Mouse (Mus musculus) stomach, embryonic 15.5 days (tissue): ENCODE data around the gene Gpr137c. TPM values are rescaled to one million over a fixed set of nuclear protein-coding genes. Genes with fewer than 3 reads are reported as not detected.

ENCODE experiments used
- ATAC-seq: fragments of 200-750 bp; cut with Nextera tagmentation; 2 replicates; pipeline ENCODE4 v1.8.0; 2017; ENCODE audit warnings: low read depth, moderate number of reproducible peaks, moderate TSS enrichment; ENCODE audit not compliant: insufficient read depth, low FRiP score
- H3K27ac ChIP-seq: fragments of 300-500 bp; sonication (generic); 2 replicates; pipeline ENCODE4 v1.5.1; 2015; ENCODE audit warnings: mild to moderate bottlenecking, inconsistent platforms
- H3K27me3 ChIP-seq: fragments of 300-500 bp; sonication (generic); replicated peaks from 2 replicates; pipeline ENCODE4 v1.6.1; 2015; ENCODE audit warnings: inconsistent platforms
- H3K36me3 ChIP-seq: fragments of 300-500 bp; sonication (generic); 2 replicates; pipeline ENCODE4 v1.6.1; 2015; ENCODE audit warnings: inconsistent platforms
- H3K4me1 ChIP-seq: fragments of 300-500 bp; sonication (generic); 2 replicates; pipeline ENCODE4 v1.6.1; 2015; ENCODE audit warnings: inconsistent platforms
- H3K4me2 ChIP-seq: fragments of 300-500 bp; sonication (generic); 2 replicates; pipeline ENCODE4 v1.6.1; 2015; ENCODE audit warnings: mild to moderate bottlenecking, inconsistent platforms
- H3K4me3 ChIP-seq: fragments of 300-500 bp; sonication (generic); replicated peaks from 2 replicates; pipeline ENCODE4 v1.5.1; 2015; ENCODE audit warnings: inconsistent platforms
- H3K9ac ChIP-seq: fragments of 300-500 bp; sonication (generic); 2 replicates; pipeline ENCODE4 v1.6.1; 2015; ENCODE audit warnings: inconsistent platforms
- H3K9me3 ChIP-seq: fragments of 300-500 bp; sonication (generic); 2 replicates; pipeline ENCODE4 v1.6.1; 2016; ENCODE audit warnings: inconsistent platforms
- WGBS: fragments of 180-500 bp; shearing (Covaris S2); methylation state at CpG from one replicate; pipeline ENCODE4 v1.1.7; 2015; 5-methylcytosine and 5-hydroxymethylcytosine counted together
- polyA plus RNA-seq: library from polyadenylated mRNA; unstranded; fragments of >200 nt; fragmentation: Nextera tagmentation; extraction: Ambion mirVana; gene quantifications from 2 replicates; pipeline ENCODE4 v1.2.1, GENCODE M21; 2015

Gpr137c gene
- 1.8 and 2.4 TPM in 2 replicates for polyA plus RNA-seq

GRCm38 (mm10) chr14:45219281-45220089, at the start of gene Gpr137c:
Gpr137c (plus strand) TSS chr14:45219717.
- no peaks in the 10 kb centered on the region for H3K9me3 ChIP-seq
- H3K27me3 ChIP-seq, result no peaks in the 10 kb centered on the region
- peak within 1 kb of the TSS; percentile 66 for H3K4me3 ChIP-seq
- ATAC-seq, result peak; percentile 98
- H3K36me3 ChIP-seq, result no peaks in the 10 kb centered on the region
- peak within 1 kb of the TSS; percentile 91 for H3K27ac ChIP-seq
- peak within 1 kb of the TSS; percentile 95 for H3K4me2 ChIP-seq
- H3K4me1 ChIP-seq, result no peaks in the 10 kb centered on the region
- H3K9ac ChIP-seq, result peak within 1 kb of the TSS; percentile 59
- under 1% methylated on average over 73 of the region's 86 CpGs for WGBS

GRCm38 (mm10) chr14:45172260-45172659, 47.3 kb upstream of the Gpr137c start:
- ATAC-seq, result no peak
- Histone ChIP-seq H3K27me3 (no peaks in the 10 kb centered on the region), H3K4me3 (no peak overlapping the region), H3K27ac (no peak overlapping the region), H3K9ac (no peak overlapping the region), H3K36me3 (no peaks in the 10 kb centered on the region), H3K4me1 (no peaks in the 10 kb centered on the region), H3K9me3 (no peaks in the 10 kb centered on the region), H3K4me2 (no peak overlapping the region)
- WGBS, result 93% methylated on average over 5 of the region's 5 CpGs

GRCm38 (mm10) chr14:45175012-45175740, 44.3 kb upstream of the Gpr137c start:
- Histone ChIP-seq H3K4me3 (no peak overlapping the region), H3K9ac (no peak overlapping the region), H3K9me3 (no peaks in the 10 kb centered on the region), H3K4me1 (no peaks in the 10 kb centered on the region), H3K27me3 (no peaks in the 10 kb centered on the region), H3K27ac (no peak overlapping the region), H3K36me3 (no peaks in the 10 kb centered on the region), H3K4me2 (no peak overlapping the region)
- no peak for ATAC-seq
- WGBS, result 67% methylated on average over 14 of the region's 14 CpGs

- Histone ChIP-seq H3K4me1 (no peaks in the 10 kb centered on the region), H3K36me3 (no peaks in the 10 kb centered on the region), H3K4me3 (no peak overlapping the region), H3K27me3 (no peaks in the 10 kb centered on the region), H3K9ac (no peak overlapping the region), H3K9me3 (no peaks in the 10 kb centered on the region), H3K27ac (no peak overlapping the region), H3K4me2 (no peak overlapping the region)
- 34% methylated on average over 2 of the region's 2 CpGs for WGBS
- no peak for ATAC-seq
Observed at GRCm38 (mm10) chr14:45179186-45179585, 40.3 kb upstream of the Gpr137c start.

GRCm38 (mm10) chr14:45179606-45180005, 39.9 kb upstream of the Gpr137c start:
- no peaks in the 10 kb centered on the region for H3K36me3 ChIP-seq
- ATAC-seq, result no peak

GRCm38 (mm10) chr14:45181611-45182010, 37.9 kb upstream of the Gpr137c start:
- Histone ChIP-seq H3K9ac (no peak overlapping the region), H3K27me3 (no peaks in the 10 kb centered on the region), H3K4me2 (no peak overlapping the region), H3K9me3 (no peaks in the 10 kb centered on the region), H3K4me3 (no peak overlapping the region), H3K4me1 (no peaks in the 10 kb centered on the region), H3K36me3 (no peaks in the 10 kb centered on the region), H3K27ac (no peak overlapping the region)
- no peak for ATAC-seq
- WGBS, result 70% methylated on average over 4 of the region's 4 CpGs

More at GRCm38 (mm10) chr14:45179606-45180005, 39.9 kb upstream of the Gpr137c start:
- Histone ChIP-seq H3K9ac (no peak overlapping the region), H3K4me2 (no peak overlapping the region), H3K27ac (no peak overlapping the region), H3K4me1 (no peaks in the 10 kb centered on the region), H3K9me3 (no peaks in the 10 kb centered on the region), H3K27me3 (no peaks in the 10 kb centered on the region), H3K4me3 (no peak overlapping the region)
- WGBS, result 72% methylated on average over 2 of the region's 2 CpGs

- H3K27ac ChIP-seq, result no peak overlapping the region
- 70% methylated on average over 2 of the region's 2 CpGs for WGBS
- H3K9me3 ChIP-seq, result no peaks in the 10 kb centered on the region
- H3K27me3 ChIP-seq, result no peaks in the 10 kb centered on the region
- H3K4me2 ChIP-seq, result no peak overlapping the region
- no peaks in the 10 kb centered on the region for H3K36me3 ChIP-seq
- H3K4me3 ChIP-seq, result no peak overlapping the region
- H3K9ac ChIP-seq, result no peak overlapping the region
- no peaks in the 10 kb centered on the region for H3K4me1 ChIP-seq
- ATAC-seq, result no peak
Observed at GRCm38 (mm10) chr14:45190999-45191398, 28.5 kb upstream of the Gpr137c start.

- Histone ChIP-seq H3K27me3 (no peaks in the 10 kb centered on the region), H3K4me3 (no peak overlapping the region), H3K27ac (no peak overlapping the region), H3K9me3 (no peaks in the 10 kb centered on the region), H3K4me1 (no peaks in the 10 kb centered on the region), H3K9ac (no peak overlapping the region), H3K4me2 (no peak overlapping the region), H3K36me3 (no peaks in the 10 kb centered on the region)
- no peak for ATAC-seq
Observed at GRCm38 (mm10) chr14:45200607-45201006, 18.9 kb upstream of the Gpr137c start.

- Histone ChIP-seq H3K27ac (no peak overlapping the region), H3K9ac (no peak overlapping the region), H3K36me3 (no peaks in the 10 kb centered on the region), H3K4me3 (no peak overlapping the region), H3K4me2 (no peak overlapping the region), H3K4me1 (no peaks in the 10 kb centered on the region), H3K9me3 (no peaks in the 10 kb centered on the region), H3K27me3 (no peaks in the 10 kb centered on the region)
- ATAC-seq, result no peak
- 66% methylated on average over 4 of the region's 4 CpGs for WGBS
Observed at GRCm38 (mm10) chr14:45210683-45211082, 8.8 kb upstream of the Gpr137c start.

- Histone ChIP-seq H3K4me1 (no peaks in the 10 kb centered on the region), H3K27ac (no peak overlapping the region), H3K4me2 (no peak overlapping the region), H3K9me3 (no peaks in the 10 kb centered on the region), H3K27me3 (no peaks in the 10 kb centered on the region), H3K9ac (no peak overlapping the region), H3K36me3 (no peaks in the 10 kb centered on the region), H3K4me3 (no peak overlapping the region)
- 83% methylated on average over 1 of the region's 1 CpGs for WGBS
- no peak for ATAC-seq
Observed at GRCm38 (mm10) chr14:45211431-45211830, 8.1 kb upstream of the Gpr137c start.

- 91% methylated on average over 9 of the region's 9 CpGs for WGBS
- no peak overlapping the region for H3K27ac ChIP-seq
- H3K4me3 ChIP-seq, result no peak overlapping the region
- ATAC-seq, result no peak
- H3K27me3 ChIP-seq, result no peaks in the 10 kb centered on the region
- H3K4me1 ChIP-seq, result no peaks in the 10 kb centered on the region
- no peak overlapping the region for H3K4me2 ChIP-seq
- H3K9me3 ChIP-seq, result no peaks in the 10 kb centered on the region
- no peaks in the 10 kb centered on the region for H3K36me3 ChIP-seq
- H3K9ac ChIP-seq, result no peak overlapping the region
Observed at GRCm38 (mm10) chr14:45216711-45217340, 2.7 kb upstream of the Gpr137c start.

- H3K36me3 ChIP-seq, result no peaks in the 10 kb centered on the region
- H3K27ac ChIP-seq, result no peak overlapping the region
- no peak overlapping the region for H3K9ac ChIP-seq
- no peaks in the 10 kb centered on the region for H3K27me3 ChIP-seq
- H3K9me3 ChIP-seq, result no peaks in the 10 kb centered on the region
- H3K4me1 ChIP-seq, result no peaks in the 10 kb centered on the region
- H3K4me2 ChIP-seq, result no peak overlapping the region
- 75% methylated on average over 4 of the region's 4 CpGs for WGBS
- no peak overlapping the region for H3K4me3 ChIP-seq
- ATAC-seq, result no peak
Observed at GRCm38 (mm10) chr14:45217693-45218092, 1.8 kb upstream of the Gpr137c start.
